Mouse (Mus musculus): ENCODE data around the gene Cfap126. TPM values are rescaled to one million over a fixed set of nuclear protein-coding genes. Genes with fewer than 3 reads are reported as not detected.

The Cfap126 gene
- total and polyA plus RNA-seq, 3 experiments = 0.69 to 3.5 TPM; not detected in 1

DNA sequence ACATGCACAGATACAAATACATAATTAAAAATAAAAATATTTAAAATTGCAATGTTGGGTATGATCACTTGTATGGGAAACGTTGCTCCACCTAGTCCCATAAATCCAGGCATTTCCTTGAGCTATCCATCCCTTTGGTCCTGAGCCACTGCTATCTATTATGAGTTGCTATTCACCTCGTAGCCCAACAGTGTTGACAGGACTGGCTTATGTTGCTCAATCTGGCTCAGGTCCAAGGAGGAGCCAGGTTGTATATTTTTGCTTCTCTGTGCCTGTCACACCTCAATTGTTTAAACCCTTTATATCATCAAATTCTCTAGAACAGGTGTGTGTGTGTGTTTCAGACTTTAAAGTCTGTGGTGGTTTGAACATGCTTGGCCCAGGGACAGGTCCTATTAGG is 23.0 kb upstream of the Cfap126 start:
- Histone ChIP-seq H3K27ac (ENCODE audit: control insufficient read depth, low read depth, low read length) (no peak overlapping the region), H3K36me3 (ENCODE audit: control insufficient read depth in 1 of 2, insufficient read depth in 2 of 2, low read length in 2 of 2) (peaks cover 0 to 8% of the 10 kb centered on the region in 2 experiments; a peak in 2 of 4 replicates), H3K9ac (ENCODE audit: control insufficient read depth, low read depth, low read length, poor library complexity, severe bottlenecking) (no peak overlapping the region), H3K9me3 (replicated peaks; ENCODE audit: insufficient read depth, low read length) (no peaks in the 10 kb centered on the region), H3K27me3 (ENCODE audit: control insufficient read depth in 1 of 2, insufficient read depth in 2 of 2, low read length in 2 of 2) (no peaks in the 10 kb centered on the region), H3K79me2 (ENCODE audit: control insufficient read depth, insufficient read depth, low read length, poor library complexity) (no peaks in the 10 kb centered on the region), H3K4me1 (ENCODE audit: control insufficient read depth in 1 of 2, insufficient read depth in 2 of 2, low read length in 2 of 2) (no peaks in the 10 kb centered on the region; a peak in 1 of 4 replicates), H3K4me3 (ENCODE audit: control insufficient read depth in 1 of 2, insufficient read depth in 1 of 2, low read depth in 2 of 2, low read length in 2 of 2) (no peak overlapping the region)
- DNase-seq (ENCODE audit: low read depth, low spot score) = no peak
- TF ChIP-seq ELF1 (IDR thresholded peaks at IDR 0.05; ENCODE audit: low read depth, low read length) (no peak), USF2 (IDR thresholded peaks at IDR 0.05; ENCODE audit: borderline replicate concordance in 1 of 2, insufficient read depth in 1 of 2, low read depth in 1 of 2, low read length in 2 of 2) (no peak), POLR2AphosphoS2 (IDR thresholded peaks at IDR 0.05; ENCODE audit: low read length) (no peak), JUND (IDR thresholded peaks at IDR 0.05; ENCODE audit: low read depth, low read length) (no peak), TCF12 (IDR thresholded peaks at IDR 0.05; ENCODE audit: low read depth, low read length) (no peak), NELFE (IDR thresholded peaks at IDR 0.05; ENCODE audit: low read depth, low read length) (no peak), GABPA (IDR thresholded peaks at IDR 0.05; ENCODE audit: low read depth, low read length) (no peak), BHLHE40 (IDR thresholded peaks at IDR 0.05; ENCODE audit: borderline replicate concordance, low read depth, low read length) (no peak), ZC3H11A (IDR thresholded peaks at IDR 0.05; ENCODE audit: low read depth, low read length) (no peak), EP300 (IDR thresholded peaks at IDR 0.05; ENCODE audit: low read depth in 1 of 2, low read length in 2 of 2) (no peak), ZNF384 (IDR thresholded peaks at IDR 0.05; ENCODE audit: low read depth, low read length) (no peak), TBP (IDR thresholded peaks at IDR 0.05; ENCODE audit: low read depth, low read length) (no peak), RCOR1 (IDR thresholded peaks at IDR 0.05; ENCODE audit: low read depth, low read length) (no peak), MXI1 (IDR thresholded peaks at IDR 0.05; ENCODE audit: low read depth, low read length) (no peak), POLR2A (IDR thresholded peaks at IDR 0.05; ENCODE audit: control insufficient read depth in 1 of 2, insufficient read depth in 1 of 2, low read depth in 1 of 2, low read length in 2 of 2, poor library complexity in 1 of 2) (no peak), ETS1 (IDR thresholded peaks at IDR 0.05; ENCODE audit: low read depth, low read length) (no peak), MAZ (IDR thresholded peaks at IDR 0.05; ENCODE audit: low read depth, low read length) (no peak)

DNA sequence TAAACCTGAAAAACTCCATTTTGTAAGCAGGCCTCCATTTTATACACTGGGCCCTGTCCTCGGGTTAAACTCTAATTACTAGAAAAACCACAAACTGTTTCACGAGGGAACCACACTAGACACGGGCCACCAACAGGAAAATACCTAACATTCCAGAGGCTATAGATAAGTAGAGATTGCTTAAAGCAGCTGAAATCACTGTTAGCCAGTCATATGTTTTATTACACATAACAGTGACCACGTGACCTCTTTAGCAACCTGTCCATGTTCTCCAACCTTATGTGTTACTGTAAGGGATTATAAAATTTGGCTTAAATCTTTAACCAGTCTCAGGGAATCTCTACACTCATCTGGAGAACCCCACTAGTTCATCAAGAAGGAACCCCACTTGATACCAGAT is 19.3 kb upstream of the Cfap126 start:
- Histone ChIP-seq H3K79me2 (ENCODE audit: control insufficient read depth, insufficient read depth, low read length, poor library complexity) (no peaks in the 10 kb centered on the region), H3K4me3 (ENCODE audit: control insufficient read depth in 1 of 2, insufficient read depth in 1 of 2, low read depth in 2 of 2, low read length in 2 of 2) (no peak overlapping the region), H3K27me3 (ENCODE audit: control insufficient read depth in 1 of 2, insufficient read depth in 2 of 2, low read length in 2 of 2) (no peaks in the 10 kb centered on the region), H3K27ac (ENCODE audit: control insufficient read depth, low read depth, low read length) (no peak overlapping the region), H3K36me3 (ENCODE audit: control insufficient read depth in 1 of 2, insufficient read depth in 2 of 2, low read length in 2 of 2) (peaks cover 0 to 13% of the 10 kb centered on the region in 2 experiments; a peak in 2 of 4 replicates), H3K9ac (ENCODE audit: control insufficient read depth, low read depth, low read length, poor library complexity, severe bottlenecking) (no peak overlapping the region), H3K4me1 (ENCODE audit: control insufficient read depth in 1 of 2, insufficient read depth in 2 of 2, low read length in 2 of 2) (peaks cover 0 to 18% of the 10 kb centered on the region in 2 experiments; a peak in 3 of 4 replicates), H3K9me3 (replicated peaks; ENCODE audit: insufficient read depth, low read length) (no peaks in the 10 kb centered on the region)
- TF ChIP-seq ETS1 (IDR thresholded peaks at IDR 0.05; ENCODE audit: low read depth, low read length) (no peak), ZC3H11A (IDR thresholded peaks at IDR 0.05; ENCODE audit: low read depth, low read length) (no peak), MAX (IDR thresholded peaks at IDR 0.05; ENCODE audit: low read length) (no peak), GATA1 (IDR thresholded peaks at IDR 0.05; ENCODE audit: low read depth, low read length) (no peak), MAFK (IDR thresholded peaks at IDR 0.05; ENCODE audit: borderline replicate concordance, low read depth, low read length) (no peak), BHLHE40 (IDR thresholded peaks at IDR 0.05; ENCODE audit: borderline replicate concordance, low read depth, low read length) (no peak), HCFC1 (IDR thresholded peaks at IDR 0.05; ENCODE audit: low read depth, low read length) (no peak), MYC (IDR thresholded peaks at IDR 0.05; ENCODE audit: low read depth, low read length) (no peak), RCOR1 (IDR thresholded peaks at IDR 0.05; ENCODE audit: low read depth, low read length) (no peak), MXI1 (IDR thresholded peaks at IDR 0.05; ENCODE audit: low read depth, low read length) (no peak), POLR2AphosphoS2 (IDR thresholded peaks at IDR 0.05; ENCODE audit: low read length) (no peak), EP300 (IDR thresholded peaks at IDR 0.05; ENCODE audit: low read depth in 1 of 2, low read length in 2 of 2) (no peak), ZMIZ1 (IDR thresholded peaks at IDR 0.05; ENCODE audit: low read depth, low read length) (no peak), TBP (IDR thresholded peaks at IDR 0.05; ENCODE audit: low read depth, low read length) (no peak), USF2 (IDR thresholded peaks at IDR 0.05; ENCODE audit: borderline replicate concordance in 1 of 2, insufficient read depth in 1 of 2, low read depth in 1 of 2, low read length in 2 of 2) (no peak), E2F4 (IDR thresholded peaks at IDR 0.05; ENCODE audit: borderline replicate concordance, low read depth, low read length) (no peak)
- no peak for DNase-seq (ENCODE audit: low read depth, low spot score)

All from MEL (cell line).